Mouse (Mus musculus): ENCODE data around the gene Nedd4. TPM values are rescaled to one million over a fixed set of nuclear protein-coding genes. Genes with fewer than 3 reads are reported as not detected.

Gene Nedd4
- polyA plus RNA-seq, 1 experiment from 2014 or later: 512 TPM

DNA sequence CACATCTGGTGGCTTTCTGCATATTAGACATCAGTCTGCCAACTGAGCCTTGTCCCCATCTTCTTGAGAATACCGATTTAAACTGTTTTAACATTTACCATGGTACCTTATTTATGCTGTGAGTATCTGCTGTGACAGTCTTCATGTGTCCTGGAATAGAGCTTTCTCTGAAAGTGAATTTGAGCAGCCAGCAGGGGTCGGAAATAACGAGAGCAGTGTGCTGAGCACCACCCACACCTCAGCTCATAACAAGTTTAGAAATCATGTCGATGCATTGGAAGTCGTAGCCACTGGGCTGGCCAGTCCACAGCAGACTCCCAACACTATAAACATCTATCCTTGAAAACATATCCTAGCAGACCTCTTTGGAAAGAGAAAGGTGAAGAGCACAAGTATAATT lies 27.4 kb downstream of the Nedd4 start:
- Histone ChIP-seq H3K4me2 (replicated peaks) (no peak overlapping the region), H3K4me1 (replicated peaks) (peaks cover 14% of the 10 kb centered on the region), H3K27ac (no peak overlapping the region), H3K36me3 (peaks cover 42% of the 10 kb centered on the region), H3K9me3 (no peaks in the 10 kb centered on the region), H3K4me3 (replicated peaks) (no peak overlapping the region), H3K27me3 (replicated peaks) (no peaks in the 10 kb centered on the region), H3K9ac (no peak overlapping the region)
- ATAC-seq: no peak
- 54% methylated on average over 5 of the region's 5 CpGs for WGBS

DNA sequence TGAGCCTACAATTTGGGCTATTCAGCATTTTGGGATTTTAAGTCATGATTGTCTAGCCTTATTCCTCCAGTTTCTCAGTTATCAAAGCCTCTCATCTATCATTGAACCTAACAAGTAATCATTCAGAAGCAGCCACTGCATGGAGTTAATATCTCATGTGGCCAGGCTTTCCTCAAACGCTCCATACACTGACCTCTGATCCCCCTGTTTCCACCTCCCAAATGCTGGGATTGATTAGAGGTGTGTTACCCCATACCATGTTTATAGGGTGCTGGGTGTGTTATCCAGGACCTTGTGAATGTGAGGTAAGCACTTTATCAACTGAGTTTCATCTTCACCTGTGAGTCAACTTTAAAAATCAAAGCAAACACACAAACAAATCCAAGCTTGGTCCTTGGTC lies 28.7 kb downstream of the Nedd4 start:
- no peak overlapping the region for H3K9ac ChIP-seq
- no peak overlapping the region for H3K27ac ChIP-seq
- H3K4me2 ChIP-seq (replicated peaks): no peak overlapping the region
- no peaks in the 10 kb centered on the region for H3K9me3 ChIP-seq
- 36% methylated on average over 1 of the region's 1 CpGs for WGBS
- ATAC-seq: no peak
- no peaks in the 10 kb centered on the region for H3K27me3 ChIP-seq (replicated peaks)
- peaks cover 36% of the 10 kb centered on the region for H3K36me3 ChIP-seq
- peaks cover 15% of the 10 kb centered on the region for H3K4me1 ChIP-seq (replicated peaks)
- no peak overlapping the region for H3K4me3 ChIP-seq (replicated peaks)

DNA sequence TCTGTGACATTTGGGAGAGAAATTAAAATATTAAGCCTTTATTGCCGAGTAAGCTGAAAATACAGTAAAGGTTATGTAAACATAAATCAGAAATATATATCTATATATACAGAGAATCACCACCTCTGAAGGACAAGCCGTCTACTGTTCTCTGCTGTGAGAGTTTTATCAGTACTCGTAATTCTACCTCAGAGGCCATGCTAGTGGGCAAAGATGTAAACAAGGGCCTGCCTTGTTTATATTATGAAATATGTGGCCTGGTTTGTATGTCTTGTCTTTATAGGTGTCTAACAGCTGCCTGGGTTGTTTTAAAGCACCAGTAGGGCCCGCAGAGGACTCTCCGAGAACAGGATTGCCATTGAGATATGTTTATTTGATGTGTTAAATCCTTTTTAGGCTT lies 29.8 kb downstream of the Nedd4 start:
- H3K27me3 ChIP-seq (replicated peaks): no peaks in the 10 kb centered on the region
- ATAC-seq: no peak
- no peak overlapping the region for H3K9ac ChIP-seq
- H3K27ac ChIP-seq: no peak overlapping the region
- H3K9me3 ChIP-seq: no peaks in the 10 kb centered on the region
- WGBS: 44% methylated on average over 5 of the region's 5 CpGs
- H3K36me3 ChIP-seq: peaks cover 31% of the 10 kb centered on the region
- no peak overlapping the region for H3K4me2 ChIP-seq (replicated peaks)
- peaks cover 15% of the 10 kb centered on the region for H3K4me1 ChIP-seq (replicated peaks)
- no peak overlapping the region for H3K4me3 ChIP-seq (replicated peaks)

DNA sequence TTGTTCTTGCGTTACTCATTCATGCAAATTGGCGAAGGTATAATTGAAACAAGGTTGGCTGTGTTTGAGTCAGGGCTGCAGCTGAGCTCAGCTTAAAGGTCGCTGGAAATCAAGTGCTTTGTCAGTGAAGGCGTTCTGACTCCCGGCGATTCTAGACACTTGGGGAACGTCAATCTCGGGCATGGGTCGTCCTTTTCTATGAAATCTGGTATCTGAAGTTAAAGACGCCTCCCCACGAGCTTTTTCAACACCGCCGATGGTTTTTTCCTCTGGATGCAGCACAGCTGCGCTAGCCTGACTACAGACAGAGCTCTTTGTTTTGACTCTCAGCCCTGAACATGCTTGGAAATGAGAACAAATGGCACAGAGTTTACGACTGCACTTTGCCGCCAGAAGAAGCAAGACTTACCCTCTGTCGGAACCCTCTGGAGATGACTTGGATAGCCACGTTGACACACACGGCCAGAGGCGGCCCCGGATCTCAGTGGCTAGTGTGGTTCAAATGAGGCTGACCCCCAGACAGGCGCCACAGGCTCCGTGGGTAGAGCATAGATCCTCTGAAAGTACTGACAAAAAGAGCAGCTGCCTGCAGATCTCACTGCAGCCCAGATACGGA lies 31.0 kb downstream of the Nedd4 start:
- Histone ChIP-seq H3K27ac (0 out of 2 replicates have a peak overlapping the region, but pooled peaks have one; percentile 20), H3K4me3 (replicated peaks) (no peak overlapping the region), H3K4me2 (replicated peaks) (no peak overlapping the region), H3K4me1 (replicated peaks) (peaks cover 21% of the 10 kb centered on the region), H3K27me3 (replicated peaks) (no peaks in the 10 kb centered on the region), H3K9ac (no peak overlapping the region), H3K36me3 (peaks cover 27% of the 10 kb centered on the region), H3K9me3 (no peaks in the 10 kb centered on the region)
- WGBS: 66% methylated on average over 24 of the region's 24 CpGs
- no peak for ATAC-seq

DNA sequence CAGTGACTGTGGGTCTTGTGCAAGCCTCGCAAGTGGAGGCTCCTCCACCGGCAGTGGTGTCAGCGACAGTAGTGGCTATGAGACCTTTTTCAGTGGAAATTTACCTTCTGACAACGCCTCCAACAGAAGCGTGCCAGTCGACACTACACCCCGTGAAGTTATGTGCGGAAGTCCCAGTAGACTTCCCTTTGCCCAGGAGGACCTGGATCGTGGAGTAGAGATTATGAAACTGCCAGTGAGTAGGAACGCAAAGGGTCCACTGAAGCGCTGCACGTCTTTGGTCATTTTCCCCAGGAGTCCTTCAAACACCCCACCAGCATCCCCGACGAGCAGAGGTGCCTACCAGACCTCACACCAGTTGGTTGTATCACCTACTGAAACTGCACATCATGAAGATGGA lies 31.7 kb downstream of the Nedd4 start:
- Histone ChIP-seq H3K9me3 (no peaks in the 10 kb centered on the region), H3K9ac (no peak overlapping the region), H3K4me3 (replicated peaks) (no peak overlapping the region), H3K36me3 (peaks cover 27% of the 10 kb centered on the region), H3K27ac (0 out of 2 replicates have a peak overlapping the region, but pooled peaks have one; percentile 20), H3K4me1 (replicated peaks) (peaks cover 27% of the 10 kb centered on the region), H3K4me2 (replicated peaks) (no peak overlapping the region), H3K27me3 (replicated peaks) (no peaks in the 10 kb centered on the region)
- WGBS: 84% methylated on average over 14 of the region's 14 CpGs
- no peak for ATAC-seq

DNA sequence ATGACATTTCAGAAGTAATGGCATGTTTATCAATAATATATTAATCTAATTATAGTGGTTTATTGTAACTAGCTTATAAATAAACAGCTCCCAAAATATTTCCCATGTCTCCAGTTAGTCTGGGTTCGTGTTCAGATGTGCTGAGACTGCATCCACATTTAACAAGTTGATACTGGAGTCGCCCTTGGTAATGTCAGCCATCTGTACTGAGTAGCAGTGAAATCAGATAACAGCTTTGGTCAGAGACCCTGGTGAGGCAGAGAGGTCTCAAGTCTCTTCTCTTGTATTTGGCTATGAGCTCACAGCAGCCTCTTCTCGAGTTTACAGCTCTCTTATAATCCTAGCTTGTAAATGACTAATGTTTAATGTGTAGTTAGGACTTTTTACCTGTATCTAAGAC lies 34.4 kb downstream of the Nedd4 start:
- H3K4me3 ChIP-seq (replicated peaks): no peak overlapping the region
- H3K9ac ChIP-seq: no peak overlapping the region
- ATAC-seq: no peak
- H3K27ac ChIP-seq: no peak overlapping the region
- peaks cover 26% of the 10 kb centered on the region for H3K36me3 ChIP-seq
- peaks cover 28% of the 10 kb centered on the region for H3K4me1 ChIP-seq (replicated peaks)
- no peaks in the 10 kb centered on the region for H3K27me3 ChIP-seq (replicated peaks)
- 46% methylated on average over 3 of the region's 3 CpGs for WGBS
- no peaks in the 10 kb centered on the region for H3K9me3 ChIP-seq
- no peak overlapping the region for H3K4me2 ChIP-seq (replicated peaks)

DNA sequence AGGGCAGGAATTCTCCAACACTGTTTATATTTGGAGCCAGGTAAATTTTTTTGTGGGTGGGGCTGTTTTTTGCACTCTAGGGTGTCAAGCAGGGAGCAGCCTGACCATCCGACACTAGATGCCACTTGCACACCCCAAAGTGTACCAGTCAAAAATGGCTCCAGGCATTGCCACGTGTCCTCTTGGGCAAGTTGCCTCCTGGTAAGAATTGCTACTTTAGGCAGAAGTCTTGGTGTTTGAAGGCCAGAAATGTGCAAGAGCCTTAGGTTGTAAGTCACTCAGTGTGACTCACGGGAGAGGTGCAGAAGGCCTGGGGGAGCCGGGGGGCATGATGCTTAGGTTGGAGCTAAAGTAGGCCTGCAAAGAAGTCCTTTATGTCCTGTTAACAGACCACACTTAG lies 35.6 kb downstream of the Nedd4 start:
- Histone ChIP-seq H3K4me2 (replicated peaks) (no peak overlapping the region), H3K27ac (no peak overlapping the region), H3K27me3 (replicated peaks) (no peaks in the 10 kb centered on the region), H3K4me1 (replicated peaks) (peaks cover 32% of the 10 kb centered on the region), H3K36me3 (peaks cover 31% of the 10 kb centered on the region), H3K9me3 (no peaks in the 10 kb centered on the region), H3K4me3 (replicated peaks) (no peak overlapping the region), H3K9ac (no peak overlapping the region)
- no peak for ATAC-seq
- 88% methylated on average over 4 of the region's 4 CpGs for WGBS

DNA sequence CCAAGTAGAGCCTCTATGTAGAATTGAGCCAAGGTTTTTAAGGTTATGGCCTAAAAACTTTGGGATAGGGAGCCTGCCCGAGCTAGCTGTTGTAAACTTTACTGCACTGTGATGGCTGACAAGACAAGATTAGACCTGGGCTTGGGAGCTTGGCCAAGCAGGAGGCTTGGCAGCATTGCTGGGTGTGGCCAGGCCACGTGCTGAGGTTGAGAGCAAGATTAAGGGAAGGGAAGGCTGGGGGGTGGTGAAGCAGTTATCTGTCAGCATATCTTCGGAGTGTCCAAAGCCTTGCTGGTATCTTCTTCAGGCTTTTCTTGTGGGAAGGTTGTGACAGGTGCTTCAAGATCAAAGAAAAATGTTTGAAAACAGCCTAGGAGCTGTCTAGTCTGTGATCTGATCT lies 37.6 kb downstream of the Nedd4 start:
- ATAC-seq: peak; percentile 70
- Histone ChIP-seq H3K4me1 (replicated peaks) (peaks cover 22% of the 10 kb centered on the region), H3K4me3 (replicated peaks) (no peak overlapping the region)

DNA sequence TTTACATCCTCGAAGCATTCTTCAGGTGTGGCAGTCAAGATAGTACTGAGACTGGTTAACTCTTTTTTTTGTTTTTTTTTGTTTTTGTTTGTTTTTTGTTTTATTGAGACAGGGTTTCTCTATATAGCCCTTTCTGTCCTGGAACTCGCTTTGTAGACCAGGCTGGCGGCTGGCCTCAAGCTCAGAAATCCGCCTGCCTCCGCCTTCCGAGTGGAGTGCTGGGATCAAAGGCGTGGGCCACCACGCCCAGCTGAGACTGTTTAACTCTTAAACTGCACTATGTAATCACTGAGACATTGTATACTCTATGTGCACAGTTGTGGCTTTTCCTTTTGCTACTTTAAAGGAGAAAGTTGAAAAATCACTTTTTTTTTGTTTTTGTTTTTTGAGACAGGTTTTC lies 39.3 kb downstream of the Nedd4 start:
- H3K9me3 ChIP-seq: no peaks in the 10 kb centered on the region
- no peak overlapping the region for H3K4me3 ChIP-seq (replicated peaks)
- H3K36me3 ChIP-seq: peaks cover 38% of the 10 kb centered on the region
- H3K27me3 ChIP-seq (replicated peaks): no peaks in the 10 kb centered on the region
- peaks cover 22% of the 10 kb centered on the region for H3K4me1 ChIP-seq (replicated peaks)
- 52% methylated on average over 8 of the region's 8 CpGs for whole genome bisulfite sequencing
- H3K9ac ChIP-seq: no peak overlapping the region
- no peak for ATAC-seq
- no peak overlapping the region for H3K4me2 ChIP-seq (replicated peaks)
- H3K27ac ChIP-seq: no peak overlapping the region

More for the DNA sequence above, 37.6 kb downstream of the Nedd4 start:
- H3K27me3 ChIP-seq (replicated peaks): no peaks in the 10 kb centered on the region
- 42% methylated on average over 3 of the region's 3 CpGs for WGBS
- no peak overlapping the region for H3K9ac ChIP-seq
- no peaks in the 10 kb centered on the region for H3K9me3 ChIP-seq
- H3K27ac ChIP-seq: no peak overlapping the region
- H3K4me2 ChIP-seq (replicated peaks): no peak overlapping the region
- peaks cover 33% of the 10 kb centered on the region for H3K36me3 ChIP-seq

DNA sequence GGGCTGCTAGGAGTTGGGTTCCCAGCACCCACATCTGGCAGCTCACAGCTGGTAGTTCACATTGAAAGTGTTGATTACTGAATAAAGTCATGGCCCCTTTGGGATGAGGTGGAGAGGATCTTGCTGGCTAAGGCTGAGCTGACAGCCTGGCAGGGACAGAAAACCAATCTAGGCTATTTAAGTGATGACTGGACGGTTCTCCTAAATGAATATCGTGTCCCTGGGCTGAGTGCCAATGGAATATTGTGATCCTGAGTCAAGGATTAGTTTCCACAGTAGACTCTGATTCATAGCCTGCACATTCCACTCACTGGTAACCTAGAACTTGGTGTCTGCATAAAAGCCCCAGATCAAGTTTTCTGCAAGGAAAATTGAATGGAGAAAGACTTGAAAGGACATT lies 39.9 kb downstream of the Nedd4 start:
- H3K27me3 ChIP-seq (replicated peaks): no peaks in the 10 kb centered on the region
- no peak overlapping the region for H3K4me2 ChIP-seq (replicated peaks)
- peaks cover 22% of the 10 kb centered on the region for H3K4me1 ChIP-seq (replicated peaks)
- H3K9me3 ChIP-seq: no peaks in the 10 kb centered on the region
- 39% methylated on average over 2 of the region's 2 CpGs for WGBS
- H3K4me3 ChIP-seq (replicated peaks): no peak overlapping the region
- no peak overlapping the region for H3K9ac ChIP-seq
- H3K27ac ChIP-seq: no peak overlapping the region
- H3K36me3 ChIP-seq: peaks cover 38% of the 10 kb centered on the region
- no peak for ATAC-seq

DNA sequence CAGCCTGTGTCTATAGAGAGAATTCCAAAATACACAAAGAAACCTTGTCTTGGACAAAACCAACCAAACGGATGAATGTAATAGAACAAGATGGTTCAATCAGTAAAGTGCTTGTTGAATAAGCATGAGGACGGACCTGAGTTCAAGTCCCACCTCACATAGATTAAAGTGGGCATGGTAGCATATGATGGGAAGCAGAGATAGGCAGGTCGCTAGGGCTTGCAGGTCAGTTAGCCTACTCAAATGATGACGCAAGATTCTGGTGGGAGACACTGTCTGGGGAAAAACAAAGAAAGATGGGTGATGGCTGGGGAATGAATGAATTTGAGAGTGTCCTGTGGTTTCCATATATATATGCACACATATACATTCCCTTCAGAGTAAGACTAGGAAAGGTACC lies 41.0 kb downstream of the Nedd4 start:
- 93% methylated on average over 4 of the region's 4 CpGs for WGBS

DNA sequence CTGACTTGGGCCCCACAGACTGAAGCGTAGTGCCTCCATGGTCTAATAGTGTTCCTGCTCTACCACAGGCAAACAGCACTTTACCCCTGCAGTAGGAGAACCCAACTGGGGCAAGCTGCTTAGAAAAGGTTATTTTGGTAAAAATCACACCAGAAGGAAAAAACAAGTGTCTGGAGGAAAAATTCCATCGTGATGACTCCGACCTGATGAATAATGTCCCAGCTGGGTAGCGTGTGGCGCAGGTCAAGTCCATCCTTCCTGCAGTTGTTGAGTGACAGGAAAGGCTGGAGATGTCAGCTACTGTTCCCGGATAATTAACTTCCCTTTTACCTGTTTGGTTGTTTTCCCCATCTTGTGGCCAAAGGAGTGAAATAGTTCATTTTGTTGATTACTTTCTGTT lies 41.6 kb downstream of the Nedd4 start:
- H3K27me3 ChIP-seq (replicated peaks): no peaks in the 10 kb centered on the region
- WGBS: 76% methylated on average over 6 of the region's 6 CpGs
- H3K36me3 ChIP-seq: peaks cover 42% of the 10 kb centered on the region
- H3K9me3 ChIP-seq: no peaks in the 10 kb centered on the region
- H3K4me3 ChIP-seq (replicated peaks): no peak overlapping the region
- H3K4me1 ChIP-seq (replicated peaks): peaks cover 10% of the 10 kb centered on the region; the same call in 1 of the 2 replicates
- H3K9ac ChIP-seq: no peak overlapping the region
- H3K27ac ChIP-seq: no peak overlapping the region
- no peak for ATAC-seq
- no peak overlapping the region for H3K4me2 ChIP-seq (replicated peaks)

More for the DNA sequence above, 41.0 kb downstream of the Nedd4 start:
- H3K4me1 ChIP-seq (replicated peaks): peaks cover 17% of the 10 kb centered on the region
- no peak overlapping the region for H3K4me3 ChIP-seq (replicated peaks)
- no peak overlapping the region for H3K9ac ChIP-seq
- no peak overlapping the region for H3K4me2 ChIP-seq (replicated peaks)
- no peaks in the 10 kb centered on the region for H3K9me3 ChIP-seq
- no peak for ATAC-seq
- H3K27ac ChIP-seq: no peak overlapping the region
- no peaks in the 10 kb centered on the region for H3K27me3 ChIP-seq (replicated peaks)
- H3K36me3 ChIP-seq: peaks cover 37% of the 10 kb centered on the region

DNA sequence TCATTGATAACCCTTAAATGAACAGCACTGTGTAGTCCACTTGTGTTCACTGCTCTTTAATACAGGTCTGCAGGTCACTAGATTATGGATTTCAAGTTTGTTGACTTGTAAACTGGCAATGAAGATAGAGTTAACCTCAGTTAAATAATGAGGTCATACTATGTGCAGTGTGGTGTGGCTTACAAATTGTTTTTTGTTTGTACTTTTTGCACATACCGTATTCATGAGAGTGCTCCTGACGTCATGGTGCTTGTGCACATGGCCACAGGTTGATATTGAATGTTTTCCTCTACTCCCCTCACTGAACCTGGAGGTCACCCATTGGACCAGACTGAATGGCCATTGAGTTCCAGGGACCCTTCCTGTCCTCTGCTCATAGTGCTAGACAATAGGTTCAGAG lies 43.1 kb downstream of the Nedd4 start:
- WGBS: 83% methylated on average over 2 of the region's 2 CpGs
- no peaks in the 10 kb centered on the region for H3K27me3 ChIP-seq (replicated peaks)
- peaks cover 8% of the 10 kb centered on the region; the same call in 1 of the 2 replicates for H3K4me1 ChIP-seq (replicated peaks)
- no peak overlapping the region for H3K4me3 ChIP-seq (replicated peaks)
- H3K9ac ChIP-seq: no peak overlapping the region
- peaks cover 47% of the 10 kb centered on the region for H3K36me3 ChIP-seq
- no peak overlapping the region for H3K4me2 ChIP-seq (replicated peaks)
- no peak for ATAC-seq
- no peaks in the 10 kb centered on the region for H3K9me3 ChIP-seq
- no peak overlapping the region for H3K27ac ChIP-seq

Measured in intestine, embryonic 15.5 days (tissue).